Mouse (Mus musculus) left cerebral cortex, adult 8-10 months (tissue): ENCODE data around the gene Olfr801. TPM values are rescaled to one million over a fixed set of nuclear protein-coding genes. Genes with fewer than 3 reads are reported as not detected.

Experiments used
- DNase-seq, 2 experiments: peaks; one replicate each; pipeline ENCODE4 v3.0.0; 2022; ENCODE audit warnings: low spot score in 2 of 2
- total RNA-seq, 4 experiments: library from RNA; stranded (reverse); gene quantifications; 2 replicates each; pipeline ENCODE4 v1.2.4; 2022

Gene Olfr801
- not detected for total RNA-seq

GRCm38 (mm10) chr10:129673765-129674164 lies at the start of gene Olfr801:
Olfr801 (minus strand) TSS chr10:129673865.
- DNase-seq: no peak

GRCm38 (mm10) chr10:129702910-129703309 lies 29.2 kb upstream of the Olfr801 start, which contains the start of gene Olfr804:
Olfr804 (plus strand) TSS chr10:129703210.
- DNase-seq: no peak

- DNase-seq: no peak
These were observed 20.5 kb upstream of the Olfr801 start, which contains the start of gene Olfr803 for GRCm38 (mm10) chr10:129694186-129694585. Olfr803 (minus strand) TSS chr10:129694286.

- no peak for DNase-seq
These were observed 14.4 kb upstream of the Olfr801 start, which contains the start of gene Olfr802 for GRCm38 (mm10) chr10:129688069-129688468. Olfr802 (minus strand) TSS chr10:129688169.

GRCm38 (mm10) chr10:129657394-129657793 lies 16.3 kb downstream of the Olfr801 start, which contains the start of gene Olfr800:
Olfr800 (plus strand) TSS chr10:129657694.
- DNase-seq: no peak

GRCm38 (mm10) chr10:129651763-129652162 lies 21.9 kb downstream of the Olfr801 start:
- DNase-seq: no peak

GRCm38 (mm10) chr10:129637184-129637583 lies 36.5 kb downstream of the Olfr801 start, which contains the start of gene Olfr799:
Olfr799 (plus strand) TSS chr10:129637484.
- no peak for DNase-seq

- no peak for DNase-seq
These were observed 45.8 kb downstream of the Olfr801 start, which contains the start of gene Olfr798 for GRCm38 (mm10) chr10:129627834-129628233. Olfr798 (minus strand) TSS chr10:129627934.

GRCm38 (mm10) chr10:129623251-129623650 lies 50.4 kb downstream of the Olfr801 start:
- no peak for DNase-seq

- no peak for DNase-seq
These were observed 51.9 kb downstream of the Olfr801 start for GRCm38 (mm10) chr10:129621724-129622123.

Other genes with a start within 250 kb of the Olfr801 start
- not detected for gene Olfr786, start 246.6 kb downstream of the Olfr801 start, total RNA-seq
- not detected for gene Olfr787, start 212.0 kb downstream of the Olfr801 start, total RNA-seq
- gene Olfr788, start 202.9 kb downstream of the Olfr801 start, total RNA-seq: not detected
- gene Olfr789, start 189.1 kb downstream of the Olfr801 start, total RNA-seq: not detected
- gene Olfr790, start 175.4 kb downstream of the Olfr801 start, total RNA-seq: not detected
- gene Olfr791, start 152.1 kb downstream of the Olfr801 start, total RNA-seq: not detected
- gene Olfr792, start 134.7 kb downstream of the Olfr801 start, total RNA-seq: not detected
- gene Olfr794, start 106.2 kb downstream of the Olfr801 start, total RNA-seq: not detected
- gene Olfr796, start 61.3 kb downstream of the Olfr801 start, total RNA-seq: not detected
- gene Olfr798, start 45.9 kb downstream of the Olfr801 start, total RNA-seq: not detected
- not detected for gene Olfr799, start 36.4 kb downstream of the Olfr801 start, total RNA-seq
- gene Olfr800, start 16.2 kb downstream of the Olfr801 start, total RNA-seq: not detected
- gene Olfr802, start 14.3 kb upstream of the Olfr801 start, total RNA-seq: under 1 TPM in 1 of 4 experiments, not detected in 3; 0.11 TPM
- not detected for gene Olfr803, start 20.4 kb upstream of the Olfr801 start, total RNA-seq
- gene Olfr804, start 29.3 kb upstream of the Olfr801 start, total RNA-seq: not detected
- not detected for gene Olfr805, start 55.5 kb upstream of the Olfr801 start, total RNA-seq
- not detected for gene Olfr806, start 68.1 kb upstream of the Olfr801 start, total RNA-seq
- not detected for gene Olfr807, start 83.9 kb upstream of the Olfr801 start, total RNA-seq
- not detected for gene Olfr808, start 91.6 kb upstream of the Olfr801 start, total RNA-seq
- gene Olfr809, start 100.8 kb upstream of the Olfr801 start, total RNA-seq: not detected
- not detected for gene Olfr810, start 121.1 kb upstream of the Olfr801 start, total RNA-seq
- gene Olfr811, start 130.5 kb upstream of the Olfr801 start, total RNA-seq: not detected
- gene Olfr812, start 172.2 kb upstream of the Olfr801 start, total RNA-seq: not detected
- not detected for gene Olfr813, start 181.5 kb upstream of the Olfr801 start, total RNA-seq
- not detected for gene Olfr814, start 206.0 kb upstream of the Olfr801 start, total RNA-seq
- not detected for gene Olfr815, start 232.0 kb upstream of the Olfr801 start, total RNA-seq
- gene Olfr816, start 241.7 kb upstream of the Olfr801 start, total RNA-seq: not detected